Mouse (Mus musculus) adrenal gland, postnatal 4 days (tissue): ENCODE measurements around the gene Accs. TPM values are rescaled to one million over a fixed set of nuclear protein-coding genes. Genes with fewer than 3 reads are reported as not detected.
A peak's percentile ranks its signal among the peaks of the same experiment; 100 is the strongest.

Experiments used
- DNase-seq, 2 experiments: peaks; one replicate each; pipeline ENCODE4 v3.0.0; 2021 to 2022; ENCODE audit warnings: low spot score in 2 of 2, mixed read lengths in 2 of 2
- long read RNA-seq, 2 experiments: library from polyadenylated mRNA; stranded (forward); transcript quantifications; one replicate each; pipeline ENCODE4 v2.0.0; 2021
- total RNA-seq, 2 experiments: library from RNA; stranded (reverse); gene quantifications; 2 replicates each; pipeline ENCODE4 v1.2.3; 2021

Gene Accs
- 10 to 100 TPM; 21.0 to 24.5 TPM for total RNA-seq
- long read RNA-seq, experiment 1, partial matches to known transcripts: 3 of 11 reads
- long read RNA-seq, experiment 1, other reads (novel, unspliced or antisense): 8 of 11 reads
- long read RNA-seq, experiment 2, transcript Accs-203 (15 exons, 3,950 nt): major isoform, 6 of 18 reads
- long read RNA-seq, experiment 2, partial matches to known transcripts: 4 of 18 reads
- long read RNA-seq, experiment 2, other reads (novel, unspliced or antisense): 8 of 18 reads

DNA sequence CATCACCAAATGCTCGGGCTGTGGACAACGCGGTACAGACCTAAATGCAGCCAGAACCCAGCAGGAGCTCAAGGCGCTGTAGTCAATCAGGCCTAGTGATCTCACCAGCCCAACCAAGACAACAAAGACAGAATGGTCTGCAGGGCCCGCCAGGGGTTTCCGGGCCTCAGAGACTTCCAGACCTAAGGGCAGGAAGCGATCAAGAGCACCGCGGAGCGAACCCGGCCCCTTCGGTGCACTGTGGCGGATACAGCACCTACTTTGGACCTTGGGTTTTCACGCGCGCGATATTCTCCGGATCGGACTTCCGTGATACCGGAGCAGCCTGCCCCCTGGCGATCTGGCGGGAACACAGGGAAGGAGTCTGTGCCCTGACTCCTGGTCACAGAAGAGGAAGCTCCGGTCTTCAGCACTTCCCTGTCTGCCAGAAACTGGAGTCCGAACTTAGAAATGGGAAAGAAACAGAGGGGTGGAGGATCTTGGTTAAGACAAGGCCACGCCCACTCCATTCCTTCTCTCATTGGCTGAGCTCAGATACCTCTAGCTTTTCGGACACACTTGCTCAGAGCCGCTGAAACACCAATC, at the start of gene Accs:
Accs (minus strand) TSS at position 439 of the 585 bp plus-strand sequence.
- DNase-seq: peak; percentile 44 to 60

DNA sequence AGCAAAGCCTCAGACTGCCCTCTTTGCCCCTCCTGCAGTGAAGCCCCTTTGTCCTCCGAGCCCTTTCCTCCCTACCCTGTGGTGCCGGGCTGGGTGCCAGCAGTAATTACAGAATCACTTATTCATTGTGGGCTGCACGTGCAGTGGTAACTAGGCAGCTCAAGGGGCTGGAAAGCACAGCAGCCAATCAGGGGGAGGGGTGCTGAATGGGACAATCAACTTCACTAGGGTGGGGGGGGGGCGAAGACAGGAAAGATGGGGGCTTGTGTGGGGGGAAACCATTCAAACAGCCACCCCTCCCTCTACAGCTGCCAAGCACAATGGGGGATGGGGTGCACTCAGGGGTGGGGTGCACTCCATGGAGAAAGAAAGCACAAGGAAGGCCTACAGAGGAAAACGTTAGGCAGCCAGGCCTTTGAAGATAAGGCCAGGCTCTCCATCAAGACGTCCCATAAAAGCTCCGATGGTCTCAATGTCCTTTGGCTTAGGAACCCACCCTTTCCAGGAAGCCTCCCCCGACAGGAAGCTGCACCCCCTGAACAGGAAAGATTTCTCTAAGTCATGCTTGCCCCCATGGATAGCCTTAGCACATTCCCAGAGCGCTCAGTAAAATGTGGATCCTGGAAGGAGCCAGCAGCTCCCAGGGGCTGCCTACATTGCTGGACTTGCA, 42.0 kb upstream of the Accs start:
- DNase-seq: peak in 1 of 2 experiments; percentile 19

DNA sequence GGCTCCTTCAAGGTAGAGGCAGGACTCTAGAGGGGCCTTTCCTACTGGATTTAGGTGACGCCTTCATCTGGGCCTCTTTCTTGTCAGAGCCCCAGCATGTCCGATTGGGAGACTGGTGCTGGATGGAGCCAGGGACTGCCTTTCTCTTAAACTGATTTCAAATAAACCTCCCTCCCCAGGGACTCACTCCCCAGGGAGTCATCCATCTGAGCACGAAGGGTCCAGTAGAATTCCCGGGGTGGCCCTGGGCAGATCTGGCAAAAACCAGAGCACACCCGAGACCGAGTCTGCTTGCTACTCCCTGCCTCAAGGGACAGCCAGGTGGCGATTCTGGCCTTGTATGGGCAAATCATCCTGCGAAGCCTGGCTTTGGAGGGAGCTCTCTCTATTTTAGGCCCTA, 40.4 kb upstream of the Accs start:
- no peak for DNase-seq

DNA sequence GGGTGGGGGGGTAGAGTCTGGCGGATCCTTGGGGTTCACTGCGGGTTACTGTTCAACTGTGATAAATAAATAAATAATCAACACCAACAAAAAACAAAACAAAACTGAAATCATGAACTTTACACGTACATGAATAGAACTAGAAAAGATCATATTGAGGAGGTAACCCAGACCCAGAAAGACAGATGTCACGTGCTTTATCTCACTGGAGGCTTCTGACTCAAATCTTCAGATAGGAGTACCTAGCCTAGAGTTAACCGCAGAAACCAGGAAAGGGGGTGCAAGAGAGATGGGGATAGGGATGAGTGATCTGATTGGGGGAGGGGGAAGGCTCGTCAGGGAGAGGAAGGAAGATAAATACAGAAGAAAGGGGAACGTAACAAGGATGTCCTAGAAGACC, 39.3 kb upstream of the Accs start:
- DNase-seq: no peak

DNA sequence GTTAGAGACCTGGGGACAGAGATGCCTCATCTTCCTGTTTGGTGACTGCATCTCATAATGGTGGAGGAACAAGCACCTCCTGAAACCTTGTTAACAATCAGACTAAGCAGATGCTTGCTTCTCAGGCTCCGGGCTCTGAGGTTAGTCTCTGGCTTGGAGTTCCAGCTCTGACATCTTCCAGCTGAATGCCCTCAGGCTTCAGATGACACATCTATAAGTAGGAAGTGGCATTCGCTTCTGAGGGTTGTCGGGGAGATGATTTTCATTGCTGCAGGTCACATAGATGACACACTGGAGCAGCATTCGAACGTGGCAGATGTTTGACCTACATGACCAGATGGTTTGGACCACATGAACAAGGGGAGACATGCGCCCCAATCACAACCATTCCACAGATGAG, 38.6 kb upstream of the Accs start:
- no peak for DNase-seq

DNA sequence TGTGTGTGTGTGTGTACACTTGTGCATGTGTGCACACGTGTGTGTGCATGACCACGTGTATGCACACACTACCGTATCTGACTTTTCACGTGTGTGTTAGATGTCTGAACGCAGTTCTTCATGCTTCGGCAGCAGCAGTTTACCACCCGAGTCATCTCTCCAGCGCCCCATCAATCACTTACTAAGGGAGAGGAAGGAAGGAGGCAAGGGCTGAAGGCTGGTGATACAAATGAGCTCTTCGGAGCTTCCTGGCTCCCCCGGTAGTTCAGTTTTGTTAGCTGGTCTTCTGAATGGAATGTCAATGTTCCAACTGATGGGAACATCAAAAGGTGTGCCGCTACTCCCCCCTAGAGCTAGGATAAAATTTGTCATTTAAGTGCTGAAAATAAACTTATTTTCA, 37.5 kb upstream of the Accs start:
- DNase-seq: no peak

DNA sequence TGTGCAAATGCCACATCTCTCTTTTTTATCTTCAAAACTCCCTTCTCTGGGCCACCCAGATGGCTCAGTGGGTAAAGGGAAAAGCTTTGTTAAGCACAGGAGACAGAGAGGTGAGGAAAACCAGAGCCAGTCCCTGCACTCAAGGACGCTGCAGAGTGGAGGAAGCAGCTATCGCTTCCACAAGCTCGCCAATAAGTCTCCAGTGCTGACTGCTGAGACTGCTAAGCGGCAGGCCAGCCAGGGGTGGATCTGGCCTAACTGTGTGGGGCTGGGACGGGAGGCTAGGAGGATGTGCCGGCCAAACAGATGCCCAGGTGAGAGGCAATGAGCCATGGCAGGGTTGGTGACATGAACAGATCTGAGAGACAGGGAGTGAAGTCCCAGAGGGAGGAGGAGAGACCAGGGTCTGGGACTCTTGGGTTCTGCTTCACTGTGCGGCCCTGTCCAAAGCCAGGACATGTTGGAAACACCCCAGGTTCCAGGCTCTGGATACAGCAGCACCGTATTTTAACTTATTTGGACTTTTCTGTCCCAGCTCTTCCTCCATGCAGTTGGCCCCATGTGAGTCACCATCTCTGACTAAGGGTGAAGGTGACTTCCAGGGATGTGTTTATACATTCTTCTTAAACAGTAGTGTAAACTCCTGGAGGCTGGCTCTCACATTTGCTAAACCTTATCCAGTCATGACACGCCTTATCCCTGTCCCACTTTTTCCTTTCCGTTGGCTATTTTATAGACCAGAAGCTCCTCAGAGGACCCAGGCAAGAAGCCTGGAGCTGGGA, 36.5 kb upstream of the Accs start:
- DNase-seq: no peak

DNA sequence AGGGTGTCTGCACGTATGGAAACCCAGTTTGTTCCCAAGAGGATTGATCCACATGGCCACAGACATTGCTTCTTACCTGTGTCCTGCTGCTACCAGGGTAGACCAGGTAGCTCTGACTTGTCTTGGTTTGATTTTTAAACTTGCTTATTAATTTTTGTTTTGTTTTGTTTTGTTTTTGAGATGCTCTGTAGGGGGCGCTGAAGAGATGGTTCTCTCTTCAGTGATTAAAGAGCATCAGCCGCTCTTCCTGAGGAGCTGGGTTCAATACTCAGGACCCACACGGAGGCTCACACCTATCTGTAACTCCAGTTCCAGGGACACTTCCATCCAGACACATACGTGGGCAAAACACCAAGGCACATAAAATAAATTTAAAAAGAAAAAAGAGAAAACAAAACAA, 33.3 kb upstream of the Accs start:
- DNase-seq: no peak

DNA sequence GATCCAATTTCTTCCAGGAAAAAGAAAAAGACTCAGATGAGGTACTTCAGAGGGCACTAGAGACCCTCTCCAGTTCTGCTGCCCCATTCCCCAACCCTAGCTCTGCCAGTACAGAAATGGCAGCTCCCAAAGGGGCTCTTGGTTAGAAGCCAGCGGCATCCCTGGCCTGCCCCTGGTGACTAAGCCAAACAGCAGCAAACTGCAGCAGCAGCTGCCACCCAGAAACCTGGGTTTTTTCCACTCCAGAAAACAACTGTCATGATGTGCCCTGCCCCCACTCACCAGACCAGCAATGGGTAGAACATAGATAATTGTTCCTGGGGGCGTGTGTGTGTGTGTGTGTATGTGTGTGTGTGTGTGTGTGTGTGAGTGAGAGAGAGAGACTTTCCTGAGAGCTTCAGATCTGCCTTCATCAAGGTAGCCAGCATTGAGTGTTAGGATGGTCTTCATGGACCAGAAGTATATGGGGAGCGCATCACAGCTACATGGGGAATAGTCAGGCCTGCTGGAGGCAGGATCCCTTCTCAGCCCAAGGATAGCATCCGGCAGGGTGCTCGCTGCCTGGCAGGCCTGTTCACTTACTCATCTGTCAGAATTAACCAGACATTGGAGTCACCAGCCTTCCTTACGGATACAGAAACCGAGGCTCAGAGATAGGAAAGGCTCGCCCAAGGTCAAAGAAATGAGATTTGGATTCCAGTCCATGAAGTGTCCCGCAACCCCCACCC, 32.1 kb upstream of the Accs start:
- DNase-seq: no peak

DNA sequence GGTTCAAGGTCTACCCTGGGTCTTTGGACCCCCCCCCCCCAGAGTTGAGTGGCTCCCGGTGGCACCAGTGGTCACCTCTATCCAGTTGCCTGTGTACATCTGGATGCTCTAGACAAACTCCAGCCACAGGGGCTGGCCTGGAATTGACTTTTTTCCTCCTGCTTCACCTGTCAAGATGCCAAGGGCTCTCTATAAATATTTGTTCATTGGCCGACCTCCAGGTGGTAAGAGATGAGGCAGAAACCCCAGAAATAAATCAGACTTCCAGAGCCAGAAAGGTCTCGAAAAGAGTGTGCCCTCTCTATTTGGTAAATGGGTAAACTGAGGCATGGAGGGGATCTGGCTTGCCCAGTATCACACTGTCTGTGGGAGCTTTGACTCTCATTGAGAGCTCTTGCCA, 31.2 kb upstream of the Accs start:
- no peak for DNase-seq

DNA sequence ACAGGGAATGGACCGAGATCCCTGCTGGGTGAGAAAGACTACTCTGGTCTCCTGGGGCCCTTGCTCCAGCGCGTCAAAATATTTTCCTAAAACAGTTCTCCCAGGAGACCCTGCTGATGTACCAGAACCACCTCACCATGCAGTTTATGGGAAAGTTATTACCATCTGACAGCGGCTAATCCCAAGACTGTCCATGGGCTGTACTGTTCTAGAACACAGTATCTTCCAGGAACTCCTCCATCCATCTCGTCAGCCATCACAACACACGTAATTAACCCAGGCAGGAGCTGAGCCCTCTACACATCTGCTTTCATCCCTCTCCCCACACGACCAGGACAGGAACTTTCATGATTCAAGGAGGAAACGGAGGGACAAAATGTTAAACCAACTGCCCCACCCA, 30.7 kb upstream of the Accs start:
- no peak for DNase-seq

DNA sequence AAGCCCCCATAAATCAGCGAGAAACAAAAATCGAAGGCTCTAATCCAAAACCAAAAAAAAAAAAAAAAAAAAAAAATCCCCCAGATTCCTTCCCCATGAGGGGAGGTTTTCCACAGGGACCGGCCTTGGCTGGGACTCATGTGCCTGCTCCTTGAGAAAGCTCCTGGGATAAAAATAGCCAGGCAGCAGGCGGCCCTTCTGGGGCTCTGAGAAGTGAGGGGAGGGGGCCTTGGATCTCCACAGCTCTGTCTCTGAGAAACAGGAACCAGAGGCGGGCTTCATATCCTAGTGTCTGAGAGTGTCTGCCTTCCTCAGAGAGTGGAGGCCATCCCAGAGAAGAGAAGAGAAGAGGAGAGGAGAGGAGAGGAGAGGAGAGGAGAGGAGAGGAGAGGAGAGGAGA, 27.3 kb upstream of the Accs start:
- no peak for DNase-seq

DNA sequence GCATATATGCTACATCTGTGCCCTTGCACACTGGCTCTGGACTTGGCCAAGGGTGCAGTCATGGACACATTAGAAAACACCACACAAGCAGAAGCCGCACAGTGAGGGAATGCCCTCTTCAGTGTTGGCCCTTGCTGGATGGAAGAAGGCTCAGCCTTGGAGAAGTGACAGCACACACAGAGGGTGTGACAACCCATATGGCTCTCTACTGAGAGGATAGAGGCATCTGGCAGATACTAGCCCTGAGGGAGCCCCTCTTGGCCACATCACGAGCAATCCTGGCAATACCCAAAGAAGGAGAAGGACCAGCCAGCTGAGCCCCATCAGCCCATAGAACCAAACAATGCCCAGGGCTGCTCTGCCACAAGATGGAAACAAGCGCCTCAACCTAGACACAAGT, 24.9 kb upstream of the Accs start:
- no peak for DNase-seq

DNA sequence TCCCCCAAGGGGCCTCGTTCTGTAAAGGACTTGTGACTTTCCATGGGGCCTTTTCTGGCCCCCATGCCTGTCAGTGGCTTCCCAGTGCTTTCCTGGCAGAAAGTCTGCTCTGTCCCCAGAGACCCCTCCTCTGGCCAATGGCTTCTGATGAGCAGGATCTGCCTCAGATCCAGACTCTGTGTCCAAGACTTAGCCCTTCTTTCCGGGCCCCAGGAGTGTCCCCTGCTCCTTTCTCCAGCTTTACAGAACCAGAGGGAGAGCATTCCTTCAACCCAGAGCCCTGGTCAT, 24.4 kb upstream of the Accs start:
- no peak for DNase-seq

DNA sequence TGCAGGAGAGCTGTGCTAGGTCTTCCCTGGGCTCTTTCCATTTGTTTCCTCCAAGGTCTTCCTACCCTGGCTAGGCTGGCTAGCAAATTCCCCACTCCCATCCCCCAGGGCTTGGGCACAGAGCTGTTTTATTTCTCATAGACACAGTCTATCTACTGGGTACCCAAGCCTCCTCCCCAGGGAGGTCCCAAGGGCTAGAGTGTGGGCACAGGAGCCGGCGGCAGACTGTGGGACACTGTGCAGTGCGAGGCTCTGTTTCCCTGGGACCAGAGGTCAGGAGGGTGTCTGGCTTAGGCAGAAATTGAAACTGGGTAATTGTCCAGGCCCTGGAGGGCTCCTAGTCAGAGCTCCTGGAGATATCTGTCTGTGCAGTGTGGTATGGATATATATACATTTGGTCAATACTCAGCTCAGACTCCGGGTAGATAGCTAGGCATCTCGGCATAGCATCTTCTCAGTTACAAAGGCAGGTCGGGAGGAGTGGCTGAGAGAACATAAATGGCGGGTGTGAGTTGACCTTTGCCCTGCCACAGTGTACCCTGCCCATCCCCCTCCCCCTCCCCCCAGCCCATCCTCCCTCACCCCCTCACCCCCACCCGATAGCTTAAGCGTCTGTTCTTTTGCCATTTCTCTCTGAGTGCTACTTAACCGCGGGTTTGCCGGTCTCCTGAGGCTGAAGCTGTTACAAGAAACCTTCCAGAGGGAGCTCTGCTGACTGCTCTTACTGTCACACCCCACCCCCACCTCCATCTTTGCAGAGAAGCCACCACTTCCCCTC, 23.9 kb upstream of the Accs start:
- no peak for DNase-seq

DNA sequence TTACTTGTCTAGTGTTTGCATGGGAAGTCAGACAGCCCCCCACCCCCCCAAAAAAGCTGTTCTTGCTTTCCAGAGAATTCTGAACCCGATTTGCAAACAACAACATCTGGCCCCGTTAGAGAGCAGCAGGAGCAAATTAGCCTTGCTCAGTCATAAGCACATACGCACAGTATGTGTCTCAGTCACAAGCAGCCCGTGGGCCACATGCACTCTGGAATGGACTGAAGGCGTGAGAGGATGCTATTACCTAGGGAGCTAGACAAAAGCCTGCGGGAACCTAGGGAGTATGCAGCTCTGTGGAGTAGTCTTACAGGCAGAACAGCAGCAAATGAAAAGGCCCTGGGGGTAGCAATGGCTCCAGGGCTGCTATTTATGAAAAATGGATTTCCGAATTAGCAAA, 22.5 kb upstream of the Accs start:
- DNase-seq: no peak

DNA sequence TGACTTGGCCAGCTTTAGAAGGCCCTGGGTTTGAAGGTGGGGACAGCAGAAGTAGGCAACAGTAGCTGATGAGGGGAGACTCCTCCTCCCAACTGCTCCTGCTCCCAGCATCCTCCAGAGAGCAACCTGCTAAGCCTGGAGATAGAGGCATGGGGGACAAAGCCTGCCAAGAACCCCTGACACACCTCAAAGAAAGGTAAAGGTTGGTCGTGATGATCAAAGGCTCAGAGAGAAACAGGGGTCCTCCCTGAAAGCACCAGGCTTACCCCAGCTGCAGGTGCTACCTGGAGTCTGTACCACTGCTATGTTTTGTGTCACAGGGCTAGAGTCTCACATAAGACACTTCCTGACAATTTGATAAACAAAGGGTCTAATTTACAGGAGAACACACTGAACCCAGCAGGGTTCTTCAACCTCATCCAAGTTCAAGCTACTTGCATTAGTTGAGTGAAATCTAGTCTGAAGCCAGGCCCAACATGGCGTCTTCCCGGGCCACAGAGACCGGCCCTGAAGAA, 21.7 kb upstream of the Accs start:
- no peak for DNase-seq

DNA sequence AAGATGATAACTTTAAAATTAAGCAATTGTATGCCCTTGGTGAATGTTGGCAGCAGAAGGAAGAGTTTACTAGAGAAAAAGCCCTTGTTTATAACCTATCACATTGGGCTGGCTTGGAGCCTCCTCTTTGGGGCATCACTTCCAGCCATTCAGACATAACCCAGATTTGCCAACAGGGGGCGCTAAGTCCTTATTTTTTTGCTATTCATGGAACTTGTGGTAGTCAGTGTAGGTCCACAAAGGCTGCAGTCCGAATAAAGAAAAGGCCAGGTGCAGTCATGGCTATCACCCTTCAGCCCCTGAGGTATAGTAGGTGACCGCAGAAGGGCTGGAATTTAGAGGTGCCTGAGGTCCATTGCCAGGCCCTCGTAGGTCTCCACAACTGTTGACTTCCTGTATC, 21.1 kb upstream of the Accs start:
- peak; percentile 49 to 57 for DNase-seq

DNA sequence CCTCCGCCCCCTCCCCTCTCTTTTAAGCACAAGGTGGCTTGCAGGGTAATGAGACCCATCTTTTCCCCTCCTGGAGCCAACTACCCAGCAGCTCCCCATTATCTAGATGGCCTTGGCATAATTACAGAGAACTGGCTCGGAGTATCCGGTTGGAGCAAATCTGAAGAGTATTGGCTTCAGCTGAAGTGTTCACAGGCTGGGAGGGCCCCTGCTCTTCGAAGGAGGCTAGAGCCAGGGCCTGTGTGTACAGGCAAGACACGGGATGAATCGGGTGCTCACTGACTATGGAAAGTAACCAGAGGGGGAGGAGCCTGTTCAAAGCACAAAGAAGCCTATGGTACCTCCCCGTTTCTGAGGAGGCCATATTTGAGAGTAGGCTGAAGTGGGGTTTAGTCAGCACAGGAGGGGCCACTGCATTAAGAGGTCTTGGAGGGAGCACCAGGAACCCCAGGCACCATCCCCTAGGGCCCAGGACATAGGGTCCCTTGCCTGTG, 19.4 kb upstream of the Accs start, which contains the start of gene Accsl:
Accsl (minus strand) TSS at position 51 of the 494 bp plus-strand sequence.
- DNase-seq: no peak

DNA sequence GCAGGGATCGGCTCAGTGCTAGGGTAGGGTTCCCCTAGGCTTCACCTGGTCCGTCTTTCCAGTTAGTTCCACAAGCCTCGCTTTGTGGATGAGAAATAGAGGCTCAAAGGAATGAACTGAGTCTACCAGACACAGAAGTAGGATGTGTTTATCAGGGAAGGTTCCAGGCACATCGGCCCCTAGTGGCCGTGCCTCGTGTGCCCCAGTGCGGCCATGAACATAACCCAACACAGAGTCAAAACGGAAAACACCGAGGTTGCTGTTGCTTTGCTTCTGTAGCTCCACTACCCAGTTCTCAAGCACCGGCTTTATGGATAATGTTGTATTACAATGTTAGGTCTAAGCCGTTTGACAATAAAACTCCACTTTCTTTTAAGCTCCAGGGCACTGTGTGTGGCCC, 18.8 kb upstream of the Accs start:
- DNase-seq: no peak
